Mouse (Mus musculus) ES-E14 (cell line): ENCODE data around the gene Dexi.

Experiments
- CHD2 ChIP-seq: IDR thresholded peaks from 2 replicates; pipeline ENCODE4 v1.6.1; 2014; ENCODE audit warnings: mild to moderate bottlenecking, low read depth, low read length, inconsistent platforms
- HCFC1 ChIP-seq: IDR thresholded peaks from 2 replicates; pipeline ENCODE4 v1.6.1; 2012; ENCODE audit warnings: low read length, inconsistent platforms, borderline replicate concordance; ENCODE audit not compliant: insufficient read depth
- MAFK ChIP-seq: IDR thresholded peaks from 2 replicates; pipeline ENCODE4 v1.6.1; 2014; ENCODE audit warnings: mild to moderate bottlenecking, low read depth, low read length, inconsistent platforms; ENCODE audit not compliant: insufficient read depth
- ZC3H11A ChIP-seq: IDR thresholded peaks from 2 replicates; pipeline ENCODE4 v1.6.1; 2012; ENCODE audit warnings: low read depth, mild to moderate bottlenecking, inconsistent platforms, low read length, borderline replicate concordance
- ZNF384 ChIP-seq: IDR thresholded peaks from 2 replicates; pipeline ENCODE4 v1.6.1; 2012; ENCODE audit warnings: low read depth, low read length, inconsistent platforms

GRCm38 (mm10) chr16:10553858-10554257 is 11.0 kb upstream of the Dexi start:
- TF ChIP-seq MAFK, result no peak
- TF ChIP-seq ZC3H11A, result no peak
- TF ChIP-seq CHD2, result no peak
- no peak for TF ChIP-seq HCFC1
- TF ChIP-seq ZNF384, result no peak
